Mouse (Mus musculus) thymus, adult 2 months (tissue): Measurements from ENCODE around the gene Rnf40.

Source experiments
- CTCF ChIP-seq: fragments of 200-500 bp; IDR thresholded peaks from 2 replicates; pipeline ENCODE4 v1.5.1; 2012; ENCODE audit warnings: mild to moderate bottlenecking, control low read depth, low read length, moderate library complexity, borderline replicate concordance; ENCODE audit not compliant: control insufficient read depth, poor library complexity, insufficient read depth; ENCODE audit errors: extremely low read depth
- POLR2A ChIP-seq: fragments of 200-500 bp; IDR thresholded peaks from 2 replicates; pipeline ENCODE4 v1.6.1; 2012; ENCODE audit warnings: mild to moderate bottlenecking, low read length, control low read depth, moderate library complexity; ENCODE audit not compliant: control insufficient read depth, poor library complexity, insufficient read depth; ENCODE audit errors: extremely low read depth

- TF ChIP-seq POLR2A (no peak), CTCF (no peak)
These were observed 22.4 kb downstream of the Rnf40 start for GRCm38 (mm10) chr7:127611011-127611410.
